Mouse (Mus musculus): ENCODE results near the gene Gabarap. TPM values are rescaled to one million over a fixed set of nuclear protein-coding genes. Genes with fewer than 3 reads are reported as not detected.
A peak's percentile ranks its signal among the peaks of the same experiment; 100 is the strongest.

The Gabarap gene
- polyA plus RNA-seq, 1 experiment from 2014 or later: 463 TPM

GRCm38 (mm10) chr11:69956218-69956617 lies 34.7 kb upstream of the Gabarap start:
- WGBS: 56% methylated on average over 1 of the region's 1 CpGs
- H3K4me3 ChIP-seq: no peak overlapping the region
- no peaks in the 10 kb centered on the region for H3K4me1 ChIP-seq
- ATAC-seq (ENCODE audit: insufficient number of reproducible peaks, insufficient read depth, low FRiP score, low TSS enrichment): no peak
- no peak overlapping the region for H3K27ac ChIP-seq
- H3K9me3 ChIP-seq: no peaks in the 10 kb centered on the region
- H3K4me2 ChIP-seq (replicated peaks): no peak overlapping the region
- peaks cover 10% of the 10 kb centered on the region; the same call in 1 of the 2 replicates for H3K27me3 ChIP-seq
- no peak overlapping the region for H3K9ac ChIP-seq
- H3K36me3 ChIP-seq: no peaks in the 10 kb centered on the region

GRCm38 (mm10) chr11:69960616-69961015 lies 30.3 kb upstream of the Gabarap start:
- H3K4me3 ChIP-seq: no peak overlapping the region
- ATAC-seq (ENCODE audit: insufficient number of reproducible peaks, insufficient read depth, low FRiP score, low TSS enrichment): no peak
- H3K27ac ChIP-seq: no peak overlapping the region
- peaks cover 52% of the 10 kb centered on the region for H3K27me3 ChIP-seq
- H3K4me1 ChIP-seq: peaks cover 4% of the 10 kb centered on the region; the same call in 1 of the 2 replicates
- no peaks in the 10 kb centered on the region for H3K36me3 ChIP-seq
- no peaks in the 10 kb centered on the region for H3K9me3 ChIP-seq
- no peak overlapping the region for H3K4me2 ChIP-seq (replicated peaks)
- no peak overlapping the region for H3K9ac ChIP-seq
- 34% methylated on average over 5 of the region's 5 CpGs for WGBS

- Histone ChIP-seq H3K36me3 (no peaks in the 10 kb centered on the region), H3K9me3 (no peaks in the 10 kb centered on the region), H3K4me3 (no peak overlapping the region), H3K9ac (no peak overlapping the region), H3K4me2 (replicated peaks) (no peak overlapping the region), H3K27ac (no peak overlapping the region), H3K27me3 (peaks cover 64% of the 10 kb centered on the region), H3K4me1 (peaks cover 8% of the 10 kb centered on the region; the same call in 1 of the 2 replicates)
- WGBS: 37% methylated on average over 5 of the region's 5 CpGs
- no peak for ATAC-seq (ENCODE audit: insufficient number of reproducible peaks, insufficient read depth, low FRiP score, low TSS enrichment)
Measured at GRCm38 (mm10) chr11:69961841-69962240, 29.1 kb upstream of the Gabarap start.

GRCm38 (mm10) chr11:69964650-69965270 lies 26.2 kb upstream of the Gabarap start, which contains the start of gene Cldn7:
Cldn7 (plus strand) TSS chr11:69964779.
- no peak within 1 kb of the TSS for H3K9ac ChIP-seq
- peaks cover 8% of the 10 kb centered on the region; the same call in 1 of the 2 replicates for H3K4me1 ChIP-seq
- 0 out of 2 replicates have a peak within 1 kb of the TSS, but pooled peaks have one; percentile 52 for H3K27ac ChIP-seq
- H3K36me3 ChIP-seq: peaks cover 22% of the 10 kb centered on the region
- peak within 1 kb of the TSS; percentile 37 for H3K4me3 ChIP-seq
- no peaks in the 10 kb centered on the region for H3K9me3 ChIP-seq
- peak within 1 kb of the TSS; percentile 28 for H3K4me2 ChIP-seq (replicated peaks)
- H3K27me3 ChIP-seq: peaks cover 75% of the 10 kb centered on the region
- WGBS: 10% methylated on average over 24 of the region's 24 CpGs
- no peak for ATAC-seq (ENCODE audit: insufficient number of reproducible peaks, insufficient read depth, low FRiP score, low TSS enrichment)

- Histone ChIP-seq H3K4me1 (peaks cover 8% of the 10 kb centered on the region; the same call in 1 of the 2 replicates), H3K27ac (0 out of 2 replicates have a peak overlapping the region, but pooled peaks have one; percentile 52), H3K9me3 (no peaks in the 10 kb centered on the region), H3K4me3 (peak overlapping the region; percentile 37), H3K36me3 (peaks cover 29% of the 10 kb centered on the region), H3K4me2 (replicated peaks) (peak overlapping the region; percentile 53), H3K9ac (no peak overlapping the region), H3K27me3 (peaks cover 74% of the 10 kb centered on the region)
- 3% methylated on average over 46 of the region's 49 CpGs for WGBS
- no peak for ATAC-seq (ENCODE audit: insufficient number of reproducible peaks, insufficient read depth, low FRiP score, low TSS enrichment)
Measured at GRCm38 (mm10) chr11:69965271-69966005, 25.5 kb upstream of the Gabarap start.

- H3K27me3 ChIP-seq: peaks cover 67% of the 10 kb centered on the region
- ATAC-seq (ENCODE audit: insufficient number of reproducible peaks, insufficient read depth, low FRiP score, low TSS enrichment): 0 out of 2 replicates have a peak, but pooled peaks have one; percentile 23
- H3K9ac ChIP-seq: peak overlapping the region; percentile 21; the same call in 1 of the 2 replicates
Measured at GRCm38 (mm10) chr11:69966006-69966859, 24.7 kb upstream of the Gabarap start.

GRCm38 (mm10) chr11:69966860-69967517 lies 24.0 kb upstream of the Gabarap start:
- Histone ChIP-seq H3K27me3 (peaks cover 60% of the 10 kb centered on the region), H3K9me3 (no peaks in the 10 kb centered on the region), H3K4me1 (peaks cover 8% of the 10 kb centered on the region; the same call in 1 of the 2 replicates), H3K36me3 (peaks cover 33% of the 10 kb centered on the region), H3K4me3 (peak overlapping the region; percentile 37), H3K27ac (no peak overlapping the region), H3K9ac (peak overlapping the region; percentile 21; the same call in 1 of the 2 replicates), H3K4me2 (replicated peaks) (peak overlapping the region; percentile 53)
- no peak for ATAC-seq (ENCODE audit: insufficient number of reproducible peaks, insufficient read depth, low FRiP score, low TSS enrichment)
- WGBS: 37% methylated on average over 17 of the region's 17 CpGs

More at GRCm38 (mm10) chr11:69966006-69966859, 24.7 kb upstream of the Gabarap start:
- Histone ChIP-seq H3K4me2 (replicated peaks) (peak overlapping the region; percentile 53), H3K4me3 (peak overlapping the region; percentile 37), H3K27ac (0 out of 2 replicates have a peak overlapping the region, but pooled peaks have one; percentile 25), H3K4me1 (peaks cover 8% of the 10 kb centered on the region; the same call in 1 of the 2 replicates), H3K9me3 (no peaks in the 10 kb centered on the region), H3K36me3 (peaks cover 32% of the 10 kb centered on the region)
- 1% methylated on average over 59 of the region's 59 CpGs for WGBS

GRCm38 (mm10) chr11:69968793-69969192 lies 22.1 kb upstream of the Gabarap start:
- H3K4me3 ChIP-seq: no peak overlapping the region
- H3K4me1 ChIP-seq: peaks cover 8% of the 10 kb centered on the region; the same call in 1 of the 2 replicates
- H3K27me3 ChIP-seq: peaks cover 43% of the 10 kb centered on the region
- H3K36me3 ChIP-seq: peaks cover 49% of the 10 kb centered on the region
- no peak overlapping the region for H3K9ac ChIP-seq
- H3K4me2 ChIP-seq (replicated peaks): no peak overlapping the region
- WGBS: 81% methylated on average over 4 of the region's 4 CpGs
- ATAC-seq (ENCODE audit: insufficient number of reproducible peaks, insufficient read depth, low FRiP score, low TSS enrichment): no peak
- no peak overlapping the region for H3K27ac ChIP-seq
- no peaks in the 10 kb centered on the region for H3K9me3 ChIP-seq

GRCm38 (mm10) chr11:69970222-69970621 lies 20.7 kb upstream of the Gabarap start:
- Histone ChIP-seq H3K4me3 (no peak overlapping the region), H3K27ac (no peak overlapping the region), H3K9me3 (no peaks in the 10 kb centered on the region), H3K4me2 (replicated peaks) (no peak overlapping the region), H3K9ac (no peak overlapping the region), H3K4me1 (peaks cover 7% of the 10 kb centered on the region; the same call in 1 of the 2 replicates), H3K36me3 (peaks cover 62% of the 10 kb centered on the region), H3K27me3 (peaks cover 29% of the 10 kb centered on the region)
- no peak for ATAC-seq (ENCODE audit: insufficient number of reproducible peaks, insufficient read depth, low FRiP score, low TSS enrichment)
- WGBS: 80% methylated on average over 6 of the region's 6 CpGs

GRCm38 (mm10) chr11:69970775-69971174 lies 20.2 kb upstream of the Gabarap start:
- H3K4me2 ChIP-seq (replicated peaks): no peak overlapping the region
- 80% methylated on average over 3 of the region's 3 CpGs for WGBS
- no peak for ATAC-seq (ENCODE audit: insufficient number of reproducible peaks, insufficient read depth, low FRiP score, low TSS enrichment)
- no peak overlapping the region for H3K27ac ChIP-seq
- peaks cover 4% of the 10 kb centered on the region; the same call in 1 of the 2 replicates for H3K4me1 ChIP-seq
- H3K27me3 ChIP-seq: peaks cover 24% of the 10 kb centered on the region
- no peak overlapping the region for H3K9ac ChIP-seq
- peaks cover 68% of the 10 kb centered on the region for H3K36me3 ChIP-seq
- H3K9me3 ChIP-seq: no peaks in the 10 kb centered on the region
- H3K4me3 ChIP-seq: no peak overlapping the region
